Mouse (Mus musculus) right cerebral cortex, adult 2 months (tissue): Measurements from ENCODE around the gene Bub3.

Experiments
- DNase-seq, 2 experiments: peaks; one replicate each; pipeline ENCODE4 v3.0.0; 2021 to 2022; ENCODE audit warnings: low spot score in 2 of 2

Gene Bub3

DNA sequence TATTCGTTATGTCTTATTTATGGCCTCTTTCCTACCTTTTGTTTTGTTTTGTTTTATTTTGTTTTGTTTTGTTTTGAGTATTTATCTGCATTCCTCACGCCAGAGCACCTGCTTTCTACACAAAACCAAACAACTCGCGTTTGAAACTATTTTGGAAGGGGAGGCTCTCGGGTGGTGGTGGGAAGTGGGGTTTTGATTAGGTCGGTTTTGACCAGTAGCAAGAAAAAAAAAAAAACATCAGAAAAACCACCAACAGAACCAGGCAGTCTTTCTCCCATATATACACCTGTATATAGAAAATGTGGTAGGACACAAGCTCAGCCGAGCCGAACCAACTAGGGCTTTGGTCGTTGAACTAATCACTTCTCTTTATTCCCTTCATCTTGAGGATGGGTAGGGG is 3.9 kb upstream of the Bub3 start:
- DNase-seq, result no peak

DNA sequence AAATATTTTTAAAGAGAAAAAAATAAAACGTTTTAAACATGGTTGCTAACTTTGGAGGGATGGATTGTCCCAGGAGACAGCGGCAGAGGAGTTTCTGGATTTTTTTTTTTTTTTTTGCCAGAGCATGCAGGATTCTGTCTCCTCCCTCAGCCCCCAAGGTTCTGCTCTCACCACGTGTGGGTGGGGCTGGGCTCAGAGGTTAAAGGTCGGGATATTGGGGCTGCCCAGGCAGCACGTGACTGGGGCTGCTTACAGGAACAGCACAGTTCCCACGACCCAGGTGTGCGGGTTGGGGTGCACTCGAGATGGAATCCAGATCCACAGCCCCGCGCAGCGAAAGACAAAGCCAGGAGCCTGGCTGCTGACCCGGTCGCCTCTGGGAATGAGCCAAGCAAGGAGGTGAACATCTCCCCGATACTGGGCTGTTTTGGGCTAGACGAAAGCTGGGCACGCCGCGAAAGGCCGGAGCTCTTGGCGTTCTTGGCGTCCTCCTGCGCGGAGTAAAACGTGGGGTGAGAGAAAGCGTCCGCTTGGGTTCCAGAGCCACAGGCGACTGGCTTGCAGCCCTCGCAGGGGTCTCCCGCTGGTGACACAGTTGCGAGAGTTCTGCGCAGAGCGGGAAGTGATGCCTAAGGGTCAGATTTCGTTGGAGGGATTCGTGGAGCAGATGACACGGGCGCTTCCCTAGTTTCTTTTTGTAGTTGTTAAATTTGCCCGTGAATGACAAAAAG is 3.3 kb upstream of the Bub3 start:
- DNase-seq, result no peak

DNA sequence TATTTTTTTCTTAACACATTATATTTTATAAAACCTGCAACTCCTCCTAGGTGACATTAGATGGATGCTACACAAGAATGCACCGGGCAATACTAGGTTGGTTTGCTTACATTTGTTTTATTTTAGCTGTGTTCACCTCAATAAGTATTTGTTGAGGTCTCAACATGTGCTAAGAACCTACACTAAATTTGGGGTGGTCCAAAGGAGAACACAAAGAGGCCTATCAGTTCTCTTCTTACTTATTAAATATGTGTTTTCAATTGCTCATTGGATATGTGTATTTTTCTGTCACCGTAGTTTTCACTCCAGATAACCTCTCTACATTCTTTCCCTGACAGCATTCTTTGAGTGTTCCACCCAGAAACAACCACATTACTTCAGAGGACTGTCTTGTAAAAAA is 2.3 kb upstream of the Bub3 start:
- no peak for DNase-seq

DNA sequence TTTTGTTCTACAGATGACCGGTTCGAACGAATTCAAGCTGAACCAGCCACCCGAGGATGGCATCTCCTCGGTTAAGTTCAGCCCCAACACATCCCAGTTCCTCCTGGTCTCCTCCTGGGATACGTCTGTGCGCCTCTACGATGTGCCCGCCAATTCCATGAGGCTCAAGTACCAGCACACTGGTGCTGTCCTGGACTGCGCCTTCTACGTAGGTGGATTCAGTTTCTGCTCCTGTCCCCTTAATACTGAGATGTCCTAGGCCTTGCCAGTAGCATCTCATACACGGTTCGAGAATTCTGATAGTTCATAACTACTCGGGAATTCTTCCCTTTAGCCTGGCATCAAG is 648 bp downstream of the Bub3 start:
- no peak for DNase-seq

DNA sequence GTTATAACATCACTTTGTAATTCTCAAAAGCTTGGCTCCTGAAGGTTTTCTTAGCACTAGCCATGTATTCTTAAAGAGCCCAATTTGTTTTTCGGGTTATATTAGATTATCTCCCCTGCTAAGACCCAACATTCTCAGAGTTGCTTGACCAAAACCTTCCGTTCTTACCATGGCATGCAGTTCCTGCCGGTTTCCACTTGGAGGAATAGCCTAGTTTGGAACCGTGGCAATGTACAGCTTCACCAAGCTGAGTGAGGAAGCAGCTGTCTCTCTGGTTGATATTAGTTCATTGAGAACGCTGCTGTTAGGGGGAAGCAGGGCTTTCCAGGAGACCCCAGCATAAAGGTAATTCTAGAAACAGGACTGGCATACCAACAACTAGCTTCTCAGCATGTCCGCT is 15.2 kb downstream of the Bub3 start:
- no peak for DNase-seq

DNA sequence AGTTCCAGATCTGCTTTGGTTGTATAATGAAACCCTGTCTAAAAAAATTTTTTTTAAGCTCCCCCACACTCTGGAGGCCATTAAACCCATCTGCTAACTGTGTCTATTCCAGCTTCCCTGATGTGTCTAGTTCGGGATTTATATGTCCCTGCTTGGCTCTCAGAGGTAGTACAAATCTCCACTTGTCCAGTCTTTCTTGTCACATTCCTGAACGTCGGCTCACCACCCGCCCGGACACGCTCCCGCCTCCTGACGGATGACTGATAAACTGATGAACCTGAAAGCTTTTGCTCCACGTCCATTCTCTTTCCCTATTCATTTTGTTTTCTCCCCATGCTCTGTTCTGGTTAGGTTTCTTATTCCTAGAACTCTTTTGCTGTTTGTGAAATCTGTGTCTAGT is 22.2 kb downstream of the Bub3 start:
- no peak for DNase-seq

DNA sequence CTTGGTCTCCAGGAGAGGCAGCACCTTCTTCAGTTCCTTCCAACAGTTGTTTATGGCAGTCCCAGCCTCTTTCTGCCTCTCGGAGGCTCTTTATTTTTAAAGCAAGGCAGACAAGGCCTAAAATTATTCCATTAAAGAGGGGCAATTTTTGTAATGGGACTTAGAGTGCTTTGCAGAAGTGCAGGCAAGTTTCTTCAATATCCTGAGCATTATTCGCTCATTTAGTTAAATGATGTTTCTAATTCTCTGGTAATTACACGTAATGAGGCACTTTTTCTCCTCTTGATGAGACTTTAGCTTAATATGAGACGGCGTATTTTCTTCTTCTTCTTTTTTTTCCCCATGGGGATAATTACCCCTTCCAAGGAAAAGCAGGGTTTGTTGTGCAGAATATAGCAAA is 25.5 kb downstream of the Bub3 start:
- DNase-seq, result no peak

DNA sequence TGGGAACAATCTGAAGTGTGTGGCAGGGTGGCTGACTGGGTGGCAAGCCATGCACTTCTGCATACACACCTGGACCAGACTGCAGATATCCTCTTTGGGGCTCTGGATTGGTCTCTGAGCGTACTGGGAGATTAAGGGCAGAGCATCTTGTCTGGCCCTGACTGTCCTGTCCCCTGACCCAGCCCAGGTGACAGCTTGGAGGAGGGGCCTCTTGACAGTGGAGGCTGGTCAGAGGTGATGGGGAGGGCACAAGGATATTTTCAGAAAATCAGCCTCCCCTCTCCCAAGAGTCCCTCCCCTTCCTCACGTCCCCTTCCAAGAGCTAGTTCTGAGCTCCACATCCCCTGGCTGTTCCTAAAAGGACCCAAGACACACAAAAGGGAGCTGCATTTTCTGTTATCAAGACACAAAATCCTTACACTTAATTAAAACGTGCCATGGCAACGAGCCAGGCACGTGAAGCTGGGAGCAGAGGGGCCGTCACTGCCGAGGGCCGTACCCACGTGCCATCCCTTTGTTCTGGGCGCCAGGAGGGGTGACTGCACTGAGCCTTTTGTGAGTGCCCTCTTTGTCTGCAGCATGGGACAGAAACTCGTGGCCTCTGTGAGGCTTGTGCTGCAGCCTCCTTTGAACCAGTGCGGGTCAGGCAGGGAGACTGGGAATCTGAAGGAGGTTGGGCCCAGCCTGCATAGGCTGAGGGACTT is 37.9 kb downstream of the Bub3 start:
- peak in 1 of 2 experiments; percentile 4 for DNase-seq

DNA sequence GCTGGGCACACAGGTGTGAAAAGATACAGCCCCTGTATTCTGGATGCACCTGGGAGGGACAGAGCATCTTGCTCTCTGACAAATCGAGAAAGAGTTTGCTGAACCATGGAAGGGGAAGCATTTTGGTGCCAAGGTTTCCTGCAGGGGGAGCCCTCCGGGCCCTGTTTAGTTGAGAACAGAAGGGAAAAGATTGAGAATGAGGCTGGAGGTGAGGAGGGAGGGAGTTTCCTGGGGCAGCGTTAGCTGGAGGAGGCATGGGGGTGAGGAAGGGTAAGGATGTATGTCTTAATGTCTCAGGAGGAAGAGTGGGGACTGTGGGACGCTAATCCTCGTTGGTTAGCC is 38.4 kb downstream of the Bub3 start:
- peak; percentile 43 to 49 for DNase-seq

DNA sequence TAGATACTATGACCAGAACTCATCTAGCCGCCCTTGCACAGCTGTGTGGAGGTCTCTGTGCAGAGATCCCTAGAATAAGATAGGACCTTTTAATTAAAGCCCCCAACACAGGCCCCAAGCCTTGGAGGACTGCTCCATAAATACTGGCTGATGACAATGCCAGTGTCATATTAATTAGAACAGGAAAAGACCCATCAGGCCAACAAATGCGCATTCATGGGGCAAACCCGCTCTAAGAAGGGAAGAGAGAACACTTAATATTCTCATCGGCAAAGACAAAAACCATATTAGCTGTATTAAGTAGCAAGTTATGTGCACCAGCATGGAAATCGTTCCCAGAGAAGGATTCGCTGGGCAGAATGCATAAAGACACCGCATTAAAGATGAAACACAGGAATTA is 42.1 kb downstream of the Bub3 start:
- DNase-seq, result no peak

DNA sequence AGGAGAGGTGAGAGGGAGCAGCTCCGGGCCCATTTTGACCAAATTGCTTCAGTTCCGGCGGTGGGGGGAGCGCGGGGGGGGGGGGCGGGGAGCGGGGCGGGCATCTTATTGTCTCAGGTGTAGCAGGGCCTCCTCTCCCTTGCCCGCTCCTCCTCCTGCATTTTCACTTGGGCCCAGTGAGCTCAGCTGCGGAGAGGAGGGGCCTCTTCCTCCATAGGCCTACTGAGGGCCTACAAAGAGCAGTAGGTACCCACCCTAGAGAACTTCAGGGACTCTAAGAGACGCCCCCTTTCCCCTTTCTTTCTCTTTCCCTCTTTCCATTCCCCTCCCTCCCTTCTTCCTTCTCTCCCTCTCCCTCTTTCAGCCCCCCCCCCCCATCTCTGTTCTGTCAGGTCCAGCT is 43.2 kb downstream of the Bub3 start:
- no peak for DNase-seq

DNA sequence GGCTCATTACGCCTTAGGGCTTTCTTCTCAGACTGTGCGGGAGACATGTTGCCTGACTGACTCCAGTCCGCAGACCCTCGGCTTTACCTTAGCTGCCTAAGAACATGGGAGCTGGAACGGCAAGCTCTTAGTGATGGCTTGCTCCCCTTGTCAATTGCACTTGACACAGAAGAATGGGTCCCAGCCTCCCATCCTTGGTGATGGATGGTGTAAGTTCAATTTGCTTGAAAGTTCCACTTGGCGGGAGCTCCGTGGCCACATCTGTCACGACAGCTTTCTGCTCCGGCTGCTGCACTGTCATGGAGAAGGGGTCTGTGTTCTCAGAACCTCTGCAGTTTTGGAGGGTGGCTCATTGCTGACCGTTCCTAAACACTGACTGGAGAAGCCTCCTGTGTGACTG is 44.9 kb downstream of the Bub3 start:
- DNase-seq, result no peak

DNA sequence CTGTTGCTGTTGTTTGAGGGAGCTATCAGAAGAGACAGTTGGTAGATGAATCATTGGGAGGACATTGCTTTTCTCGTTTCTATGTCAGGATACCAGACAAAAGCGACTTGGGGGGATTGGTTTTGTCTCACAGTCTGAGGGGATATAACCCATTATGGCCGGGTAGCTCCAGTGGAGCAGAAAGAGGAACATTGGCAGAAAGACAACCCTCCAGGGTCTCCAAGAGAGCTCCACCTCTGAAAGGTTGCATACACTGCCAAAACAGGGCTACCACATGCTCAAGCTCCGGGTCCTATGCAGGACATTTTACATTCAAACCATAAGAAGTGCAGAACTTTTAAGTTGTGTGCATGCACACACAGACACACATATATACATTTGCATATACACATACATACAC is 45.5 kb downstream of the Bub3 start:
- DNase-seq, result no peak

DNA sequence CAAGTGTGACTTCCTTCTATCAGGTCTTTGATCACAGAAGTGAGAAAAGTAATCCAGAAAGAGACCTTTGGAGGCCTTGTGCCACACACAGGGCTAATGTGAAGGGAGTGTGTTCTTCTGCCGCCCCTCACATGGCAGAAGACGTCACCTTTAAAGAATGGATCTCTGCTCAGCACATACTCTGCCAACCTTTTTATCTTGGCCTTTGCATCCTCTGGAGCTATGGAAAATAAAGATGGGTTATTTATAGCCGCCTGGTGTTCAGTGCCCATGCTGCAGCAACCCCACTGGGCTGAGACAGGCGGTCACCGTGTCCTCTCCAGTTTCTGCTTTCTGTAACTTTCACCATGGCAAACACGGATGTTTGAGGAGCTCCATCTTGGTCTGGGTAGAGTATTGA is 48.0 kb downstream of the Bub3 start:
- DNase-seq, result no peak

DNA sequence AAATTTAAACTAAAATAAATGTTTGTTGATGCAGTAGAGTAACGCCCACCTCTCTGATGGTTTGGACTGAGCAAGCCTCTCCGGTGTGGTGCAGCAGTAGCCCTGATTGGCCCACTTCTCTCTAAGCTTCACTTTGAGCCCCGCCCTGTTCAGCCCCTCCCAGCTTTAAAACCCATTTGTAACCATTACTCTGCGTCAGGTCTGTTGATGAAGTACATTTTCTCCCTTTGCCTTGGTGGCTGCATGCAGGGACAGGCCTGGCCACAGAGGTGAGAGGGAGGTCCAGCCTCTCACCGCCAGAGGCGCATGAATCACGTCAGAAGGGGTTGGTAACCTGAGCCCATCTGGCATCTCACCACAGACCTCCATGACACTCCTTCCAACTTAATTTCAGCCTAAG is 49.7 kb downstream of the Bub3 start:
- DNase-seq, result no peak
